8 mouse cellular contexts compared by ENCODE assay signal in the genomic region with DNA sequence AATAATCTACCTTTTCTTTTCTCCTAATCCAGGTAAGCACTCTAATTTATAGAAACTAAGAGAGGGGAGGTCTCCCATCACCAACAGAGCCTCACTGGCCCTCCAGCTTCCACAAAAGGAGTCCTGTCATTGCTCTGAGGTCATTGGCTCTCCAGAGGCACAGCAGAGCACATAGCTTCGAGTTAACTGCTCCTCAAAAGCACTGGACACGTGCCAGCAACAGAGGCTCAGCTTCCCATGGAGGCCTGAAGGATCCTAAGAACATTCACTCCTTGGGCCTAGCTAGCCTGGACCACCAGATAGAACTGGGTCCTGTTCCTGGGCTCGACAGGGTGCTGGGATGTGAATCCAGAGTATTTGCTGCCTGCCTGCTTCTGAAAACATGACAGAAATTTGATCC. TPM values are rescaled to one million over a fixed set of nuclear protein-coding genes. Genes with fewer than 3 reads are reported as not detected.
DNase-seq lines count a peak whose midpoint lies in the region; ATAC-seq lines count a peak whose summit lies in the region.

No protein-coding gene starts in this region.

- no peak overlapping the region for H3K4me3 ChIP-seq in forebrain, embryonic 12.5 days (replicated peaks)
- no peak overlapping the region for H3K4me3 ChIP-seq in forebrain, embryonic 15.5 days
- no peak overlapping the region for H3K4me3 ChIP-seq in midbrain, embryonic 12.5 days
- H3K4me3 ChIP-seq in midbrain, embryonic 16.5 days (ENCODE audit: low read depth, low read length): no peak overlapping the region
- H3K4me3 ChIP-seq in heart, embryonic 15.5 days: no peak overlapping the region
- H3K4me3 ChIP-seq in midbrain, embryonic 15.5 days: no peak overlapping the region

- no peak overlapping the region for H3K4me2 ChIP-seq in forebrain, embryonic 12.5 days
- no peak overlapping the region for H3K4me2 ChIP-seq in forebrain, embryonic 15.5 days (replicated peaks)
- no peak overlapping the region for H3K4me2 ChIP-seq in midbrain, embryonic 12.5 days (replicated peaks)
- H3K4me2 ChIP-seq in midbrain, embryonic 16.5 days (ENCODE audit: low read length): no peak overlapping the region
- H3K4me2 ChIP-seq in heart, embryonic 15.5 days: no peak overlapping the region
- H3K4me2 ChIP-seq in midbrain, embryonic 15.5 days: no peak overlapping the region

- no peak overlapping the region; the same call in 1 of the 2 replicates for H3K9ac ChIP-seq in forebrain, embryonic 12.5 days
- no peak overlapping the region for H3K9ac ChIP-seq in forebrain, embryonic 15.5 days (replicated peaks)
- H3K9ac ChIP-seq in midbrain, embryonic 12.5 days (replicated peaks): no peak overlapping the region
- H3K9ac ChIP-seq in midbrain, embryonic 16.5 days (ENCODE audit: low read depth, low read length): no peak overlapping the region
- H3K9ac ChIP-seq in heart, embryonic 15.5 days: 0 out of 2 replicates have a peak overlapping the region, but pooled peaks have one; percentile 9
- H3K9ac ChIP-seq in midbrain, embryonic 15.5 days: no peak overlapping the region

- H3K36me3 ChIP-seq in forebrain, embryonic 12.5 days (replicated peaks): peaks cover 5% of the 10 kb centered on the region; the same call in 1 of the 2 replicates
- H3K36me3 ChIP-seq in forebrain, embryonic 15.5 days: no peaks in the 10 kb centered on the region
- H3K36me3 ChIP-seq in midbrain, embryonic 12.5 days: no peaks in the 10 kb centered on the region
- H3K36me3 ChIP-seq in midbrain, embryonic 16.5 days (ENCODE audit: control insufficient read depth, insufficient read depth, low read length): no peaks in the 10 kb centered on the region
- H3K36me3 ChIP-seq in heart, embryonic 15.5 days: no peaks in the 10 kb centered on the region
- no peaks in the 10 kb centered on the region for H3K36me3 ChIP-seq in midbrain, embryonic 15.5 days (replicated peaks)

- no peaks in the 10 kb centered on the region for H3K27me3 ChIP-seq in forebrain, embryonic 12.5 days
- H3K27me3 ChIP-seq in forebrain, embryonic 15.5 days: no peaks in the 10 kb centered on the region
- H3K27me3 ChIP-seq in midbrain, embryonic 12.5 days: no peaks in the 10 kb centered on the region
- no peaks in the 10 kb centered on the region for H3K27me3 ChIP-seq in midbrain, embryonic 16.5 days (ENCODE audit: control insufficient read depth, insufficient read depth, low read depth, low read length)
- no peaks in the 10 kb centered on the region for H3K27me3 ChIP-seq in heart, embryonic 15.5 days
- H3K27me3 ChIP-seq in midbrain, embryonic 15.5 days (replicated peaks): no peaks in the 10 kb centered on the region

- peak overlapping the region; percentile 27; the same call in 1 of the 2 replicates for H3K27ac ChIP-seq in forebrain, embryonic 12.5 days
- H3K27ac ChIP-seq in forebrain, embryonic 15.5 days (replicated peaks): no peak overlapping the region
- H3K27ac ChIP-seq in midbrain, embryonic 12.5 days (replicated peaks): 0 out of 2 replicates have a peak overlapping the region, but pooled peaks have one; percentile 30
- no peak overlapping the region for H3K27ac ChIP-seq in midbrain, embryonic 16.5 days (ENCODE audit: low read length)
- H3K27ac ChIP-seq in heart, embryonic 15.5 days: peak overlapping the region; percentile 24
- H3K27ac ChIP-seq in midbrain, embryonic 15.5 days: 0 out of 2 replicates have a peak overlapping the region, but pooled peaks have one; percentile 1

- H3K9me3 ChIP-seq in forebrain, embryonic 12.5 days: no peaks in the 10 kb centered on the region
- no peaks in the 10 kb centered on the region for H3K9me3 ChIP-seq in forebrain, embryonic 15.5 days
- no peaks in the 10 kb centered on the region for H3K9me3 ChIP-seq in midbrain, embryonic 12.5 days
- no peaks in the 10 kb centered on the region for H3K9me3 ChIP-seq in midbrain, embryonic 16.5 days (replicated peaks; ENCODE audit: control insufficient read depth, low read length, poor library complexity, severe bottlenecking)
- no peaks in the 10 kb centered on the region for H3K9me3 ChIP-seq in heart, embryonic 15.5 days (replicated peaks)
- H3K9me3 ChIP-seq in midbrain, embryonic 15.5 days: no peaks in the 10 kb centered on the region

- ATAC-seq in forebrain, embryonic 12.5 days (ENCODE audit: low FRiP score): no peak
- no peak for ATAC-seq in forebrain, embryonic 15.5 days (replicated peaks)
- no peak for ATAC-seq in midbrain, embryonic 12.5 days (ENCODE audit: low FRiP score, low read depth)
- ATAC-seq in midbrain, embryonic 16.5 days: no peak
- peak; percentile 54; the same call in 1 of the 2 replicates for ATAC-seq in heart, embryonic 15.5 days (replicated peaks; ENCODE audit: insufficient number of reproducible peaks, insufficient read depth, low FRiP score, low read depth)
- ATAC-seq in midbrain, embryonic 15.5 days (replicated peaks): no peak
- no peak for ATAC-seq in erythroblast, adult 5-6 weeks (replicated peaks; ENCODE audit: low FRiP score, poor library complexity, severe bottlenecking)

- WGBS in forebrain, embryonic 12.5 days: 44% methylated on average over 3 of the region's 3 CpGs
- WGBS in forebrain, embryonic 15.5 days: 20% methylated on average over 3 of the region's 3 CpGs
- WGBS in midbrain, embryonic 12.5 days: 49% methylated on average over 3 of the region's 3 CpGs
- WGBS in midbrain, embryonic 16.5 days: 36% methylated on average over 3 of the region's 3 CpGs
- WGBS in heart, embryonic 15.5 days: 18% methylated on average over 3 of the region's 3 CpGs
- 32% methylated on average over 3 of the region's 3 CpGs for WGBS in midbrain, embryonic 15.5 days

- H3K4me1 ChIP-seq in forebrain, embryonic 12.5 days: peaks cover 42% of the 10 kb centered on the region
- peaks cover 34% of the 10 kb centered on the region for H3K4me1 ChIP-seq in forebrain, embryonic 15.5 days
- peaks cover 39% of the 10 kb centered on the region for H3K4me1 ChIP-seq in midbrain, embryonic 12.5 days
- peaks cover 33% of the 10 kb centered on the region for H3K4me1 ChIP-seq in midbrain, embryonic 16.5 days (ENCODE audit: control insufficient read depth, insufficient read depth, low read length)
- H3K4me1 ChIP-seq in heart, embryonic 15.5 days (replicated peaks): peaks cover 44% of the 10 kb centered on the region
- peaks cover 48% of the 10 kb centered on the region for H3K4me1 ChIP-seq in midbrain, embryonic 15.5 days

- no peak for DNase-seq in left cerebral cortex, adult 9 months (ENCODE audit: low spot score in 2 of 2)

RNA-seq across cellular contexts. Expression of gene Phf2, which starts 21.8 kb away (rescaled TPM):
- polyA plus RNA-seq in forebrain, embryonic 12.5 days (2016; fragmentation: Nextera tagmentation; extraction: Ambion mirVana): 11.9 and 14.7 TPM in 2 replicates
- 10.5 and 11.5 TPM in 2 replicates for polyA plus RNA-seq in forebrain, embryonic 15.5 days (2015; fragmentation: Nextera tagmentation; extraction: Ambion mirVana)
- polyA plus RNA-seq in midbrain, embryonic 12.5 days (2016; fragmentation: Nextera tagmentation; extraction: Ambion mirVana): 11.3 and 11.4 TPM in 2 replicates
- 8.2 and 9.3 TPM in 2 replicates for polyA plus RNA-seq in midbrain, embryonic 16.5 days (2015; fragmentation: Nextera tagmentation; extraction: Ambion mirVana)
- 3.4 and 5.1 TPM in 2 replicates for polyA plus RNA-seq in heart, embryonic 15.5 days (2015; fragmentation: Nextera tagmentation; extraction: Ambion mirVana)
- polyA plus RNA-seq in midbrain, embryonic 15.5 days (2015; fragmentation: Nextera tagmentation; extraction: Ambion mirVana): 10.7 and 11.0 TPM in 2 replicates
- total RNA-seq in erythroblast, adult 5-6 weeks (2015; ENCODE audit: low replicate concordance): 9.4 and 10.2 TPM in 2 replicates
- total RNA-seq in erythroblast, adult 5-6 weeks (2017; ENCODE audit: low replicate concordance): 3.9 and 5.6 TPM in 2 replicates

Comparison
In these comparisons a context has a peak if more than half of its experiments do, and no peak if none do; other contexts are left out.
1. H3K27ac ChIP-seq: peak in forebrain, embryonic 12.5 days (single experiment), midbrain, embryonic 12.5 days (single experiment), heart, embryonic 15.5 days (single experiment) and midbrain, embryonic 15.5 days (single experiment); none in forebrain, embryonic 15.5 days (single experiment) and midbrain, embryonic 16.5 days (single experiment).